Mouse (Mus musculus) lung, postnatal 0 days (tissue): ENCODE measurements around the gene Rubcnl.

Experiments
- CTCF ChIP-seq: IDR thresholded peaks from 2 replicates; pipeline ENCODE4 v1.5.1; 2016; ENCODE audit warnings: antibody characterized with exemption, mild to moderate bottlenecking
- EP300 ChIP-seq: IDR thresholded peaks from 2 replicates; pipeline ENCODE4 v1.6.1; 2016; ENCODE audit warnings: antibody characterized with exemption, mild to moderate bottlenecking, control low read depth

GRCm38 (mm10) chr14:75001364-75001763, 14.5 kb upstream of the Rubcnl start:
- TF ChIP-seq CTCF (no peak), EP300 (no peak)
